Mouse (Mus musculus): ENCODE measurements around the gene Caml. TPM values are rescaled to one million over a fixed set of nuclear protein-coding genes. Genes with fewer than 3 reads are reported as not detected.
"Not testable (repeated sequence)": the region's sequence is repeated elsewhere in the genome, so short reads cannot be mapped to it uniquely, and the experiment has no call there.

The Caml gene
- 26.6 to 41.4 TPM (median 37.6 TPM) in 3 replicates for total RNA-seq (2017)

DNA sequence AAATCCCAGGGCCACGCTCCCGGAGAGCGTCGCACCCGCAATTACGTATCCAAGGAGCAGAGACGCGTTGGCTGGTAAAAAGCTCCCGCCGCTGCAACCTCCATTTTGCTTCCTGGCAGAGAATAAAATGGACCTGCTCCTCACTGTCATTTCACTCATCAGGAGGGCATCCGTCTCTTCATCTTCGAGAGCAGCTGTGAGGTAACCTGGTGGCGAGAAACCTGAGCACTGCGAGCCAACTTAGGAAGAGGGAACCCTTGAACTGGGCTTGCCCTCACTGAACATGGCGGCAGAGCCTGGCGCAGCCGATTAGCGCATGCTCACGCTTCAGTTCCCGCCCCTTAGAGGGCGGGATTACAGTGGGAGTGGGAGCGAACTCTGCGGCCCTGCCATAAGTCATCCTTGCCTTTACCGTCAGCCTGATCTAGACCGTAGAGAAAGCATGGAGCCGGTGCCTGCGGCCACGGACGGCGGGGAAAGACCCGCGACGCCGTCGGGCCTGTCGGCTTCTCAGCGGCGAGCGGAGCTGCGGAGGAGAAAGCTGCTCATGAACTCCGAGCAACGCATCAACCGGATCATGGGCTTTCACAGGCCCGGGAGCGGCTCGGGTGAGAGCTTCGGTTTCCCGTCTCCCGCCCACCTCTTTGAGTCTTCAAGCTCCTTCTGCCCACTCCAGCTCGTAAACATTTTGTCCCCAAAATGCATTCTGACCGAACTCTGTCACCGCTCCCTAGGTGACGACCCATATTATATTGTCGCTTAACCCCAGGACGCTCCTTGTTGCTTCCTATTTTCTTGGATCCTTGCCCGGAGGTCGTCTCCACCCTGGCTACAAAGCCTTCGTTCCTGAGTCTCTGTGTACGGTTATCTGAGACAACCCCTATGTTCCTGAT, at the start of gene Caml:
Gene Caml (plus strand): TSS at position 357 of the 893 bp plus-strand sequence.
- ATAC-seq (replicated peaks; ENCODE audit: insufficient number of reproducible peaks, low FRiP score, low TSS enrichment, poor library complexity, severe bottlenecking), result peak; percentile 96

DNA sequence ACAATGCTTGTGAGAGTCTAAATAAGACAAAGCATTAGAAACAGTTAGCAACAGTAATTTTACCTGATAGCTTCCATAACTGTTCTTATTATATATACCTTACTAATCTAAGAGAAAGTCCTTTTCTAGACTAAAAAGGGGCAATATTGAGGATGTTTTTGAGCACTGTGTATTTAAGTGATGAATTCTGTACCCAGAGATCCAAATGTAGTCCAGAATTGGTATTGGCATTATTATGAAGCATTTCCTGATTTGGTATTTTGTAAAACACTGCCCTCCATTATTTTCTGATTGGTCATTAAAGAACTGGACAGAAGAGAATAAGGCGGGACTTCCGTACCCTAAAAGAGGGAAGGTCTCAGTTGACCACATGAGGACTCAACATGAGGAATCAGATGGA, 49.4 kb upstream of the Caml start, which contains the start of gene Tmed9:
Gene Tmed9 (plus strand): TSS at position 301 of the 400 bp plus-strand sequence.
- no peak for ATAC-seq (replicated peaks; ENCODE audit: insufficient number of reproducible peaks, low FRiP score, low TSS enrichment, poor library complexity, severe bottlenecking)

DNA sequence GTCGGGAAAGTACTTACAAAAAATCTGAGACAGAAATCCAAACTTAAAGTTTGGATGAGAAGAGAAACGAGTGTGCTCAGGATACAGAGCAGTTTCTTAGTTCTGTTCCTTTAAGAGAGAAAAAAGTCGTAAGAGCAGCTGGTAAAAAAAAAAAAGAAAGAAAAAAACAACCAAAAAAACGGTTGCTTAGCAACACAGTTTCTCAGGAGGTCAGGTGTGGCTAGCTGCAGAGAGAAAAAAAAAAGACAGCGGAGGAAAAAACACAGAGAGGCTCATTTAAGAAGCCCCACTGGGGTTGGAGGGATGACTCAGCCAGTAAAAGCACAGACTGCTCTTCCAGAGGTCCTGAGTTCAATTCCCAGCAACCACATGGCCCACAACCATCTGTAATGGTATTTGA, 48.5 kb upstream of the Caml start:
- no peak for ATAC-seq (replicated peaks; ENCODE audit: insufficient number of reproducible peaks, low FRiP score, low TSS enrichment, poor library complexity, severe bottlenecking)

GRCm38 (mm10) chr13:55575932-55576331, 46.9 kb upstream of the Caml start:
- ATAC-seq (replicated peaks; ENCODE audit: insufficient number of reproducible peaks, low FRiP score, low TSS enrichment, poor library complexity, severe bottlenecking), result no peak

- ATAC-seq (replicated peaks; ENCODE audit: insufficient number of reproducible peaks, low FRiP score, low TSS enrichment, poor library complexity, severe bottlenecking), result not testable (repeated sequence)
Observed at GRCm38 (mm10) chr13:55576872-55577271, 45.9 kb upstream of the Caml start.

GRCm38 (mm10) chr13:55578086-55578485, 44.7 kb upstream of the Caml start:
- no peak for ATAC-seq (replicated peaks; ENCODE audit: insufficient number of reproducible peaks, low FRiP score, low TSS enrichment, poor library complexity, severe bottlenecking)

- no peak for ATAC-seq (replicated peaks; ENCODE audit: insufficient number of reproducible peaks, low FRiP score, low TSS enrichment, poor library complexity, severe bottlenecking)
Observed at GRCm38 (mm10) chr13:55591961-55592490, 30.8 kb upstream of the Caml start.

DNA sequence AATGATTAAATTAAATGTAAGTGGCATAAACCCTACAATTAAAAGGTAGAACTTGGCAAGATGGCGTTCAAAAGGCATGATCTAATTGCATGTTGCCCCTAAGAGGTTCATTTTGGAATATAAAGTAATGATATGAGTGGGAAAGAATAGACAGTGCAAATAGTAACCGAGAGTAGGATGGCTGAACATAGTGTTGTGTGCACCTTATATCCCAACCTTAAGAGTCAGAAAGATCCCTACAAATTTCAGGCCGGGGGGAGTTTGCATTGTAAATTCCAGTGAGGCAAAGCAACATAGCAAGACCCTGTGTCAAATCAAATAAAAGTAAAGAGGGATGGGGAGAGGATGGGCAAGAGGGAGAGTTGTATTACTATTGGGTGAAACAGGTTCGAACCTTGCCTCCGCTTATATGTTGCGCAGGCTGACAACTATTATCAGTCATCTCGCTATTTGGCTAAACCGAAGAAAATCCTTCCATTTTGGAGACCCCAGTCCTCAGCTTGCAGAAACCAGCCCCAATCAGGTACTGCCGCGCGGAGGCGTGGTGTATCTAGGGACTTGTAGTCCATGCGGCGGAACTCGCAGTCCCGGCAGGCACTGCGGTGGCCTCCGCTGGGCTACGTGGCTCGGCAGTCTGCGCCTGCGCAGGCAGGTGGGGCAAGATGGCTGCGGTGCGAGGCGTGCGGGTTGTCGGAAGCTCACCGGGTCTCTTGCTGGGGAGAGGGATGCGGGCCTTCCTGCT, 30.1 kb upstream of the Caml start:
- ATAC-seq (replicated peaks; ENCODE audit: insufficient number of reproducible peaks, low FRiP score, low TSS enrichment, poor library complexity, severe bottlenecking), result peak; percentile 98

DNA sequence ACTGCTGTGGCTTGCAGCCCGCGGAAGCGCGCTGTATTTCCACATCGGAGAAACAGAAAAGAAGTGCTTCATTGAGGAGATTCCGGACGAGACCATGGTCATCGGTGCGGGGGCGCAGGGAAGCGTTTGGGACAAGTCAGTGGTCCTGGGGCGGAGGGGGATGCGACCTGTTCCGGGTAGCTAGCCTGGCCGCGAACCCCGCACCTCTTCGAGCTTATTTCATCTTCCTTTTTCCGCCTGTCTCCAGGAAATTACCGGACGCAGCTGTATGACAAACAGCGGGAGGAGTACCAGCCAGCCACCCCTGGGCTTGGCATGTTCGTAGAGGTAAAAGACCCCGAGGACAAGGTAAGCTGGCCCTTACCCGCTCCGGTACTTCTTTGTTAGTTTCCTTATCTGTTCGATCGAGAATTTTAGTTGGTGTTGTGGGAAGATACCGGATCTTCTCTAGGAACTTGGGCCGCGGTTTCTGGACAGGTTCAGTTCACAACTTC, 29.5 kb upstream of the Caml start:
- peak; percentile 10; the same call in 1 of the 2 replicates for ATAC-seq (replicated peaks; ENCODE audit: insufficient number of reproducible peaks, low FRiP score, low TSS enrichment, poor library complexity, severe bottlenecking)

DNA sequence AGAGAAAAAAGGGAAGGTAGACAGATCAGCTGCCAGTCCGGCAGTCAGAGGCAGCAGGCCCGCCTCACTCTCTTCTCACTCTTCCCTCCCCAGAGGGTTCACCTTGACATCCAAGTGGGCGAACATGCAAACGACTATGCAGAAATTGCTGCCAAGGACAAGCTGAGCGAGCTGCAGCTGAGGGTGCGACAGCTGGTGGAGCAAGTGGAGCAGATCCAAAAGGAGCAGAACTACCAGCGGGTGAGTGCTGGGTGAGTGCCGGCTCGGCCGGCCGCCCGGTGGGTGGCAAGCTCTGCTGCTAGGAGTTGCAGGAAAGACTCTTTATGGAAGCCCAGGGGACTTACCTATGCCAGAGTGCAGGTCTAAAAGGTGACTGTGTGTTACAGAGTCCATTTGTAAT, 27.4 kb upstream of the Caml start:
- no peak for ATAC-seq (replicated peaks; ENCODE audit: insufficient number of reproducible peaks, low FRiP score, low TSS enrichment, poor library complexity, severe bottlenecking)

DNA sequence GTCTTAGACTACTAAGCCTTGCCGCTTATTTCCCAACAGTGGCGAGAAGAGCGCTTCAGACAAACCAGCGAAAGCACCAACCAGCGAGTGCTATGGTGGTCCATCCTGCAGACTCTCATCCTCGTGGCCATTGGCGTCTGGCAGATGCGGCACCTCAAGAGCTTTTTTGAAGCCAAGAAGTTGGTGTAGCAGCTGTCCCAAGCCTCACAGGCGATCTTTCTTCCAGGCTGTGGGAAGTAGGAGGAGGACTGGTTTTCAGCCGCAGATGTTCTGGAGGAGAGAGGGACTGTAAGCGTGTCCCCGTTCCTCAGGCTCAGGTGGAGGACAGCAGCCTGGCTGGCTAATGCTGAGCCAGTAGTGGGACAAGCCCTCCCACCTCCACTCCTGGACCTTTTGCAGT, 26.0 kb upstream of the Caml start:
- no peak for ATAC-seq (replicated peaks; ENCODE audit: insufficient number of reproducible peaks, low FRiP score, low TSS enrichment, poor library complexity, severe bottlenecking)

DNA sequence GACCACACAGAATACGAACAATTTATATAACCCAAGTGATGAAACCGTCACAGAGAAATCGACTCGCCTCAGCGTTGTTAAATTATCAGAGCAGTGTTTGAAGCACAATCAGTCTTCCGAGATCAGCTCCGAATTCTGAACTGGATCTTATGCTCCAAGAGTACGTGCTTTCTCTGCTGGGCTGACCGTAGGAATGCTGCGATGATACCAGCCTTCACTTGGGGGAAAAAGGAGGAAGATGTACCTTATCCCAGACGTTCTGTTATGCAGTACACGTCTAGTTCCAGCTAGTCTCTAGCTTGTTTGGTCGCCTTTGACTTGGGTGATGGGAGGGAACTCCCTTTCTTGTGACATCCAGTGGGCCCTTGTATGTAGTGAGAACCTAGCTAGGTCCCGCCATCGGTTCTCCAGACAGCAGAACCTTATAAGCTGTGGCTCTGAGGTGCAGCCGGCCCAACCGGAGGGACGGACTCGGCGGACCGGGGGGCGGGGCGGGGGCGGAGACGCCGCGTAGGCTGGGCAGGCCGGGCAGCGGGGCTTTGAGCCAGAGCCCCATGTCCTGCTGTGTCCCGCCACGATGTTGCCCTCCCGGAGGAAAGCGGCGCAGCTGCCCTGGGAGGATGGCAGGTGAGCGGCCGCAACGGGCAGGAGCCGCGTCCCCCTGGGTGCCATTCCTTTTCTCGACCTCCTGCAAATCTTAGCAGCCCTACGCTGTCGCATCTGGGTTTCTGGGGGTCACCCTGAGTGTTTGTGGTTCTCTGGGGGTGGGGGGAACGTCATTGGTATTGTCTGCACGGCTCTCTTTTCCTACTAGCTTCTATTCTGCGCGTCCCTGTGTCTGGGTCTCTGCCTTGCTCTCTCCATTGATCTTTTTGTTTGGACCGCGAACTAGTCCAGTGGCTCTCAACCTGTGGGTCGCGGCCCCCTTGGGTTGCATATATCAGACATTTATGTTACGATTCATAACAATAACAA, 23.0 kb upstream of the Caml start, which contains the start of gene B4galt7:
Gene B4galt7 (plus strand): TSS at position 331 of the 975 bp plus-strand sequence.
- ATAC-seq (replicated peaks; ENCODE audit: insufficient number of reproducible peaks, low FRiP score, low TSS enrichment, poor library complexity, severe bottlenecking), result peak; percentile 65

- ATAC-seq (replicated peaks; ENCODE audit: insufficient number of reproducible peaks, low FRiP score, low TSS enrichment, poor library complexity, severe bottlenecking), result peak; percentile 79
Observed at GRCm38 (mm10) chr13:55600657-55601056, 22.1 kb upstream of the Caml start.

GRCm38 (mm10) chr13:55601611-55602010, 21.2 kb upstream of the Caml start:
- peak; percentile 44; the same call in 1 of the 2 replicates for ATAC-seq (replicated peaks; ENCODE audit: insufficient number of reproducible peaks, low FRiP score, low TSS enrichment, poor library complexity, severe bottlenecking)

- ATAC-seq (replicated peaks; ENCODE audit: insufficient number of reproducible peaks, low FRiP score, low TSS enrichment, poor library complexity, severe bottlenecking), result no peak
Observed at GRCm38 (mm10) chr13:55604606-55605005, 18.2 kb upstream of the Caml start.

DNA sequence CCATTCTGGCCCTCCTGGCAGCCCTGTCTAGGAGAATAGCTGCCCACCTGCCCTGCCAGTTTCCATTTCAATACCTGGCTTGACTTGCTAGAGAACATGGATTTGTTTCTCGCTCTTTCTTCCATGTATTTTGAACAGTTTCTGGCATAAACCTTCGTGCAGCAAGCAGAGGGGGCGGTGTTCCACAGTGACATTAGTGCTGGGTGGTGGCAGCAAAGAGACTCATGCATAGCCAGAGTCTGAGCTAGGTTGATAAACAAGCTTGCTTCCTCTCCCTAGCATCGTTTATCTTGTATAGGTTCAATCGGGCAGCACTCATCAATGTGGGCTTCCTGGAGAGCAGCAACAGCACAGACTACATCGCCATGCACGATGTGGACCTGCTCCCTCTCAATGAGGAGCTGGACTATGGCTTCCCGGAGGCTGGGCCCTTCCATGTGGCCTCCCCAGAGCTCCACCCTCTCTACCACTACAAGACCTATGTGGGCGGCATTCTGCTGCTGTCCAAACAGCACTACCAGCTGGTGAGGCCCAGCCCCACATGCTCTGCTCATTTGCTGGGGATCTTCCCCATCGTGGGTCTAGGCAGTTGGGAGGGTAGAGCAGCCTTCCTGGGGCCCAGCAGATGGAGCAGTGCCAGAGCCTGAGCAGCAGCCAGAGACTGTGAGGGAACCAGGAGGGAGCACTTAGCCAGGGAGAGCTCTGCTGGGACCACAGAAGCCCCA, 15.7 kb upstream of the Caml start:
- no peak for ATAC-seq (replicated peaks; ENCODE audit: insufficient number of reproducible peaks, low FRiP score, low TSS enrichment, poor library complexity, severe bottlenecking)

DNA sequence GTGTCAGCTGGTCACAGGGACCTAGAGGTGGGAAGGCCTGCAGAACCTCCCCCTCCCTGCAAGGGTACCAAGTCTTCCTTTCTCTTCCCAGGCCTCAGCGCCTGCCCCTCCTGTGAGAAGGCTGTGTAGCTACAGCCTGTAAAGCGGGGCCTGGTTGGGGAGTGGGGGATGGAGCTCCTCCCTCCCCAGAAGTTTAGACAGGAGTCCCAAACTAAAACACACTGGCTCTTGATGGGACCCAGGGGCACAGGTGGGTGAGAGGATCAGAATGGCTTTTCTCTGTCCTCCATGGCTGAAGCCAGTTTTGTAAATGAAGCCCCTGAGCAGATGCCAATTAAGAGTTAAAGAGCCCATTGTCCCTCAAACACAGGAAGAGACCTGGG, 15.2 kb upstream of the Caml start:
- ATAC-seq (replicated peaks; ENCODE audit: insufficient number of reproducible peaks, low FRiP score, low TSS enrichment, poor library complexity, severe bottlenecking), result no peak

- no peak for ATAC-seq (replicated peaks; ENCODE audit: insufficient number of reproducible peaks, low FRiP score, low TSS enrichment, poor library complexity, severe bottlenecking)
Observed at GRCm38 (mm10) chr13:55611996-55612395, 10.8 kb upstream of the Caml start.

Data from monocyte, adult 5-6 weeks (primary cell).